Mouse (Mus musculus) olfactory bulb, adult 2 months (tissue): ENCODE measurements around the gene Abat. TPM values are rescaled to one million over a fixed set of nuclear protein-coding genes. Genes with fewer than 3 reads are reported as not detected.

Experiments
- H3K27ac ChIP-seq: fragments of 200-500 bp; 2 replicates; pipeline ENCODE4 v1.5.1; 2012; ENCODE audit warnings: low read depth, low read length; ENCODE audit not compliant: insufficient read depth
- H3K4me1 ChIP-seq: fragments of 200-500 bp; 2 replicates; pipeline ENCODE4 v1.6.1; 2012; ENCODE audit warnings: low read length; ENCODE audit not compliant: control insufficient read depth, insufficient read depth
- H3K4me3 ChIP-seq: fragments of 200-500 bp; 2 replicates; pipeline ENCODE4 v1.5.1; 2012; ENCODE audit warnings: mild to moderate bottlenecking, low read depth, low read length, moderate library complexity; ENCODE audit not compliant: insufficient read depth
- CTCF ChIP-seq: fragments of 200-500 bp; IDR thresholded peaks from 2 replicates; pipeline ENCODE4 v1.5.1; 2012; ENCODE audit warnings: low read depth, mild to moderate bottlenecking, low read length, moderate library complexity; ENCODE audit not compliant: insufficient read depth
- POLR2A ChIP-seq: fragments of 200-500 bp; IDR thresholded peaks from 2 replicates; pipeline ENCODE4 v1.6.1; 2012; ENCODE audit warnings: mild to moderate bottlenecking, low read depth, low read length, moderate library complexity; ENCODE audit not compliant: insufficient read depth
- WGBS: fragments of 180-500 bp; shearing (Covaris S2); methylation state at CpG from one replicate; pipeline ENCODE4 v1.1.7; 2018; 5-methylcytosine and 5-hydroxymethylcytosine counted together
- polyA plus RNA-seq: library from polyadenylated mRNA; stranded (reverse); fragments of >200 nt; gene quantifications from 2 replicates; pipeline ENCODE4 v1.2.4, GENCODE M21; 2012; ENCODE audit warnings: low replicate concordance; ENCODE audit not compliant: missing spikeins, insufficient read depth, insufficient read length

Gene Abat
- polyA plus RNA-seq = 131 and 165 TPM in 2 replicates

DNA sequence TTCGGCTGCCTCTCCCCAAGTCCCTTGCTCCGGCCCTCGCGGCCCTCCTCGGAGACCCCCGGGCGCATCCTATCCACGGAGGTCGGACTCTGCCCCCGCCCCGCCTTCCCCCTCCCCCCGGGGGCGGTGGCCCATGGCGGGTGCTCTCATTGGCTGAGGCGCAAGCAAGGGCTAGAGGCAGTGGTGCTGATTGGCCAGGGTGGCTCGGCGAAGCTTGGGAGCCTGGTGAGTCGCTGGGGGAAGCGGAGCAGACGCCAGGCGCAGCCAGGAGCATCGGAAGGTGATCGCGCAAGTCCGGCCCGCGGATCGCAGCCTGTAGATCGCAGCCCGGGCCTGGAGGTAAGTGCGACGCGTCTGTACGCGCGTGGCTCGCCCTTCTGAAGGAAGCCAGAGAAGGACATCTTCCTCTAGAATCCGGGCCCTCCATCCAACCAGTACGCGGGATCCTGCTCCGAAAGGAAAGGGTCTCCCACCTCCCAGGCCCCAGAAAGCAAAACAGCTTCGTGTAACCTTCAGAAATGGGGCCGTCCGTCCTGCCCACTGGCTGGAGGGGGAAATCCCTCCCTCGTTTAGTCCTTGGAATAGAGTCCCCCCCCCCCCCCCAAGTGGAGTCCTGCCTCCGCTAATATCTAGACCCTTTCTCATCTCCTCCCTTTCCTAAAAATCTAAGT lies at the start of gene Abat:
TSS of gene Abat (plus strand) at position 194 of the 671 bp plus-strand sequence.
- peaks cover 30% of the 10 kb centered on the region for H3K4me1 ChIP-seq
- H3K27ac ChIP-seq = peak within 1 kb of the TSS; percentile 84
- under 1% methylated on average over 46 of the region's 46 CpGs for whole genome bisulfite sequencing
- peak; percentile 97 for TF ChIP-seq POLR2A
- no peak for TF ChIP-seq CTCF
- peak within 1 kb of the TSS; percentile 79 for H3K4me3 ChIP-seq

- peaks cover 6% of the 10 kb centered on the region; the same call in 1 of the 2 replicates for H3K4me1 ChIP-seq
- H3K4me3 ChIP-seq = no peak overlapping the region
- 73% methylated on average over 2 of the region's 2 CpGs for WGBS
- no peak overlapping the region for H3K27ac ChIP-seq
- TF ChIP-seq POLR2A = no peak
- TF ChIP-seq CTCF = no peak
Observed at GRCm38 (mm10) chr16:8470132-8470531, 43.1 kb upstream of the Abat start.

- peaks cover 6% of the 10 kb centered on the region; the same call in 1 of the 2 replicates for H3K4me1 ChIP-seq
- peak within 1 kb of the TSS; percentile 84 for H3K4me3 ChIP-seq
- TF ChIP-seq CTCF = no peak
- TF ChIP-seq POLR2A = peak; percentile 54; the same call in 1 of the 2 replicates
- under 1% methylated on average over 48 of the region's 48 CpGs for WGBS
- H3K27ac ChIP-seq = no peak within 1 kb of the TSS
Observed at GRCm38 (mm10) chr16:8470603-8471481, 42.4 kb upstream of the Abat start, which contains the start of gene Mettl22. TSS of gene Mettl22 (plus strand) at chr16:8470788.

GRCm38 (mm10) chr16:8487396-8488005 lies 25.7 kb upstream of the Abat start:
- H3K4me3 ChIP-seq = no peak overlapping the region
- H3K4me1 ChIP-seq = peaks cover 8% of the 10 kb centered on the region
- H3K27ac ChIP-seq = no peak overlapping the region
- 94% methylated on average over 9 of the region's 9 CpGs for WGBS
- TF ChIP-seq POLR2A (no peak), CTCF (no peak)

GRCm38 (mm10) chr16:8489340-8489739 lies 23.9 kb upstream of the Abat start:
- Histone ChIP-seq H3K4me1 (peaks cover 8% of the 10 kb centered on the region), H3K4me3 (no peak overlapping the region), H3K27ac (no peak overlapping the region)
- TF ChIP-seq CTCF (no peak), POLR2A (no peak)
- 44% methylated on average over 5 of the region's 5 CpGs for WGBS

DNA sequence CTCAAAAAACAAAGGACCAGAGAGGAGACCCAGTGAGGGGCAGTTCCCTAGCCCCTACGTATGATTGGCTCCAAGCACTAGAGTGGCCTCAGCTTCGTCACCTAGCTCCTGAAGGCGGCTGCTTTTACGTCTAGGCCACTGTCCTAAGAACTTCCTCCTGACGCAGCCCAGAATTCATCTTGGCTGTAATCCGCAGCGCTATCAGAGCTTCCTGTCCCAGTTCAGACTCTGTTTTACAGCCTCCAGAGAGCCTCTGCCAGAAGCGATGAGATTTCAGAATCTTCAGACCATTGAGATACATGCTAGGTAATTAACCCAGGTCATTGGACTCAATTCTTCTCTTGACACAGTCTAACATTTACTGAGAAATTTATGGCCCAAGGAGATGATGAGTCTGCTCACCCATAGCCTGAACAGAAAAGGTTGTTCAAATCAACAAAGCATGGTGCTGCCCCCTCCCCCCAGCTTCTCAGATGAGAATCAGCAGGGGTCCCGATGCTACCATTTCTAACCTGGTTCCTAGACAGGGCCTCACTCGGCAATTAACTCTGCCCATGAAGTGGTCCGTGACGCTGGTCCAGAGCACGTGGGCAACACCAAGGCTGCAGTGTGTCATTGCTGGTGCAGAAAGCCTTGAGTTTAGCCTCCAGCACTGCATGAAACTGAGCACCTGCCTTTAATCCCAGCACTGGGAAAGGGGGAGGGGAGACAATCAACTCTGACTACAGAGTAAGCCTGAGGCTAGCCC lies 21.3 kb upstream of the Abat start:
- Histone ChIP-seq H3K4me3 (no peak overlapping the region), H3K27ac (no peak overlapping the region), H3K4me1 (peaks cover 8% of the 10 kb centered on the region)
- 46% methylated on average over 13 of the region's 13 CpGs for WGBS
- TF ChIP-seq POLR2A = no peak
- no peak for TF ChIP-seq CTCF

DNA sequence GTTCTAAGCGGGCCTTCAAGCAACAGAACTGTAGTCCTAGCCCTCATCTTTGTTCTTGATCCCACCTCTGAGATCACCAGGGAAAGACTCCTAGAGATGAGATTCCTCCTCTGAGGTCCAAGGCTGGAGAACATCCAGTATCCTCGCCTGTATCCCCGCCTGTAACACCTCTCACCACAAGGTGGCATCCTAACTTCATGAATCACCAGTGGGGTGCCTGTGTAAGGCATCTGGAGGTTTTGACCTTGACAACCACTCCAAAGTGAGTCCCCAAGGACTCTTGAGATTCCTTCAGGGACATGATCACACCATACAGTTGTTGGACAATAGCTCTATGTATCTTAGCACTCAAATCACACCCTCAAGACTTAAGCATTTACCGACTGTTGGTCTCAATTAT lies 19.0 kb upstream of the Abat start:
- TF ChIP-seq CTCF = 0 out of 2 replicates have a peak, but pooled peaks have one; percentile 20
- no peak for TF ChIP-seq POLR2A

DNA sequence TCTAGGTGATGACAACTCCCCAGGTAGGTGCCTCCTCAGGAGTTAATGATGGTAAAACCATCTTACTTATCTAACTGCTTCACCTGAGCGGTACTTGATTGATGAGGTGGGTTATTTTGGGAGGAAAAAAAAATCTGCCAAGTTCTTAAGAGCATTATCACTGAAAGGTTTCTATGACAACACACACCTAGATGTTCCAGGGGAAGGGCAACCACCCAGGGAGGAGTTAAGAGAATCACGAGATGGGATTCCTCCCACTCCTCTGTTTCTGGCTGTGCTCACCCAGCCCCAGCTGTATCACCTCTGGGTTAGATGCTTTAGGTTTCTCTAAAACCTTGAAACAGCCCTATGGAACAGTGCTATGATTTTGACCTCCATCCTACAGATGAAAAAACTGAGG lies 16.3 kb upstream of the Abat start:
- no peak for TF ChIP-seq POLR2A
- TF ChIP-seq CTCF = no peak
- 66% methylated on average over 2 of the region's 2 CpGs for WGBS
- H3K4me1 ChIP-seq = no peaks in the 10 kb centered on the region
- H3K27ac ChIP-seq = no peak overlapping the region
- no peak overlapping the region for H3K4me3 ChIP-seq

More for the DNA sequence above, 19.0 kb upstream of the Abat start:
- no peak overlapping the region for H3K4me3 ChIP-seq
- 27% methylated on average over 4 of the region's 4 CpGs for WGBS
- H3K27ac ChIP-seq = no peak overlapping the region
- H3K4me1 ChIP-seq = no peaks in the 10 kb centered on the region
